Mouse (Mus musculus): Measurements from ENCODE around the gene Wwox.

DNA sequence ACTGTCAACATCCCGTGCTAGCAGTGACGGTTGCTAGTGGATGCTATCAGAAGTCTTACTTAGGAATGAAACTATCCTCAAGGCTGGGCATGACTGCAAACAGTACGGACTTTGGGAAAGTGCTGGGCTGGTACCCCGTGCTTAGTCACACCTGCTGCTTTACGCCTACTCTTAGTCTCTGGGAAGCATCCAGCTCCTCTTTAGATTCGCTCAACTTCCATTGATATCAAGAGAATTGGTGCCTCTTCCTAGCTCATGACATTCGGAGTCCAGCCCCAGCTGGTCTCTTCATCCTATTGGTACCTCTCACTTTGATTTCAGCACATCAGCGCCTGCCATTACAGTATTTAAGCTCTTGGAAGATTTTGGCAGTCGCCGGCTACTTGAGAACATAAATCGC lies 23.1 kb downstream of the Wwox start:
- TF ChIP-seq CTCF (conservative IDR thresholded peaks at IDR 0.05 in 1 of 2, IDR thresholded peaks at IDR 0.05 in 1 of 2; ENCODE audit: low read depth in 2 of 2, low read length in 2 of 2), result no peak
- no peak for TF ChIP-seq MEF2A (IDR thresholded peaks at IDR 0.05; ENCODE audit: borderline replicate concordance, low read depth, low read length)
- TF ChIP-seq MAFK (IDR thresholded peaks at IDR 0.05; ENCODE audit: insufficient replicate concordance, low read length), result no peak
- TF ChIP-seq ZNF384 (IDR thresholded peaks at IDR 0.05; ENCODE audit: low read depth, low read length), result no peak
- TF ChIP-seq POLR2A (IDR thresholded peaks at IDR 0.05; ENCODE audit: low read depth, low read length), result no peak
